Mouse (Mus musculus) forebrain, postnatal 0 days (tissue): ENCODE data around the gene Prc1. TPM values are rescaled to one million over a fixed set of nuclear protein-coding genes. Genes with fewer than 3 reads are reported as not detected.
A peak's percentile ranks its signal among the peaks of the same experiment; 100 is the strongest.

Experiments used
- ATAC-seq: fragments of 200-750 bp; cut with Nextera tagmentation; 2 replicates; pipeline ENCODE4 v1.8.0; 2017; ENCODE audit warnings: mild to moderate bottlenecking, moderate library complexity
- DNase-seq: peaks from one replicate; pipeline ENCODE4 v3.0.0-alpha.2; 2015
- H3K27ac ChIP-seq: fragments of 300-500 bp; sonication (generic); 2 replicates; pipeline ENCODE4 v1.5.1; 2014; ENCODE audit warnings: low read depth, mild to moderate bottlenecking, antibody characterized with exemption, low read length, moderate library complexity, mixed read lengths
- H3K27me3 ChIP-seq: fragments of 300-500 bp; sonication (generic); 2 replicates; pipeline ENCODE4 v1.6.1; 2014; ENCODE audit warnings: mild to moderate bottlenecking, low read length, mixed read lengths; ENCODE audit not compliant: insufficient read depth
- H3K36me3 ChIP-seq: fragments of 300-500 bp; sonication (generic); 2 replicates; pipeline ENCODE4 v1.6.1; 2014; ENCODE audit warnings: mild to moderate bottlenecking, moderate library complexity; ENCODE audit not compliant: insufficient read depth
- H3K4me1 ChIP-seq: fragments of 300-500 bp; sonication (generic); 2 replicates; pipeline ENCODE4 v1.6.1; 2014; ENCODE audit warnings: antibody characterized with exemption; ENCODE audit not compliant: insufficient read depth
- H3K4me2 ChIP-seq: fragments of 300-500 bp; sonication (generic); 2 replicates; pipeline ENCODE4 v1.6.1; 2014; ENCODE audit warnings: low read depth, mild to moderate bottlenecking, moderate library complexity
- H3K4me3 ChIP-seq: fragments of 300-500 bp; sonication (generic); 2 replicates; pipeline ENCODE4 v1.5.1; 2014; ENCODE audit warnings: low read depth, low read length, mixed read lengths
- H3K9ac ChIP-seq: fragments of 300-500 bp; sonication (generic); 2 replicates; pipeline ENCODE4 v1.6.1; 2014; ENCODE audit warnings: mild to moderate bottlenecking
- H3K9me3 ChIP-seq: fragments of 300-500 bp; sonication (generic); 2 replicates; pipeline ENCODE4 v1.6.1; 2016; ENCODE audit warnings: low read length
- CTCF ChIP-seq: sonication (generic); IDR thresholded peaks from 2 replicates; pipeline ENCODE4 v1.5.1; 2016; ENCODE audit warnings: antibody characterized with exemption, control low read depth, low read depth
- WGBS: fragments of 180-500 bp; shearing (Covaris S2); extraction: QIAGEN DNeasy Blood & Tissue Kit; methylation state at CpG from one replicate; pipeline ENCODE4 v1.1.7; 2014; 5-methylcytosine and 5-hydroxymethylcytosine counted together
- polyA plus RNA-seq: library from polyadenylated mRNA; unstranded; fragments of >200 nt; fragmentation: Nextera tagmentation; extraction: Ambion mirVana; gene quantifications from 2 replicates; pipeline ENCODE4 v1.2.1, GENCODE M21; 2015
- total RNA-seq: library from RNA; depleted of rRNA; stranded (reverse); fragments of >200 nt; gene quantifications from 2 replicates; pipeline ENCODE4 v1.2.3, GENCODE M21; 2014

Prc1 gene
- total and polyA plus RNA-seq, 2 experiments from 2014 or later = 17.1 to 23.9 TPM

DNA sequence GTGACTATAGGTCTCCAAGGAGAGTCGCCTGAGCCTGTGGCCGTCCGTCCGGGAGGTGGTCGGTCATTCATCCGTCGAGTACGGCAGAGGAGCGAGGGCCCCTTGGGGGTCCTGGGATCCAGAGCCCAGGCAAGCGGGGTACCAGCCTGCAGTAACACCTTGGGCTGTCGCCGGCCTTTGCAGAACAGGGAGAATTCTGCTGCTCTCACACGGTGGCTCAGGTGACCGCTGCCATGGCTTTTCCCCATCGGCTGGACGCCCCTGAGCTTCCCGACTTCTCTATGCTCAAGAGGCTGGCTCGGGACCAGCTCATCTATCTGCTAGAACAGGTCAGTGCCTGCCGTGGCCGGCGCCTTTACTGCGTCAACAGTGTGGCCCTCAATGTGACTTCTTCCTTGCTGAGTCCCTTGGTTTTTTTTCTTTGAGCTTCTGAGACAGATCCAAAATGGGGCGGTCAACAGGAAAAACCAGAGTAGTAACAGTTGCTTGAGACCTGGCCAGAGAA lies 24.4 kb upstream of the Prc1 start:
- TF ChIP-seq CTCF = no peak
- Histone ChIP-seq H3K4me3 (peak overlapping the region; percentile 78), H3K9me3 (peaks cover 3% of the 10 kb centered on the region; the same call in 1 of the 2 replicates), H3K27me3 (no peaks in the 10 kb centered on the region), H3K4me1 (peaks cover 20% of the 10 kb centered on the region), H3K4me2 (peak overlapping the region; percentile 90), H3K27ac (peak overlapping the region; percentile 81), H3K36me3 (peaks cover 38% of the 10 kb centered on the region), H3K9ac (peak overlapping the region; percentile 81)
- DNase-seq (no peak), ATAC-seq (peak; percentile 59)
- WGBS = 4% methylated on average over 23 of the region's 23 CpGs

DNA sequence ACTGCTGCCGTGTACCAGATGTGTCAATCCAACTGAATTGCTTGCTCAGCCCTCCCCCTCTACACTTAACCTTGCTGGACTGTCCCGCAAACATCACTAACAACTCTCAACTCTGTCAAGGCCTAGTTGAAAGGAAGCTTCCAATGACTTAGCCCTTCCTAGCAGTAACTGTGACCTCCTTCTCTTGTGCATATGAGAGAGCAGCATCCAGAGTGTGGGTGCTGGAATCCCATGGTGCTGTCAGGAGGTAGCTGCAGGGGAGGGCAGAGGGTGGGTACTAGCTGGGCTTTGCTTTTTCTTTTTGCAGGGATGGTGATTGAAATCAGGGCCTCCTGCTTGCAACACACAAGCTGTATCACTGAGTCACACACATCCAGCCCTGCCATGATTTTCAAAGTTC lies 20.8 kb upstream of the Prc1 start:
- Histone ChIP-seq H3K4me3 (no peak overlapping the region), H3K4me1 (peaks cover 20% of the 10 kb centered on the region), H3K27ac (no peak overlapping the region), H3K4me2 (no peak overlapping the region), H3K36me3 (peaks cover 50% of the 10 kb centered on the region), H3K9me3 (peaks cover 6% of the 10 kb centered on the region; the same call in 1 of the 2 replicates), H3K27me3 (no peaks in the 10 kb centered on the region), H3K9ac (no peak overlapping the region)
- WGBS = 98% methylated on average over 2 of the region's 2 CpGs
- DNase-seq = no peak
- no peak for TF ChIP-seq CTCF
- no peak for ATAC-seq

DNA sequence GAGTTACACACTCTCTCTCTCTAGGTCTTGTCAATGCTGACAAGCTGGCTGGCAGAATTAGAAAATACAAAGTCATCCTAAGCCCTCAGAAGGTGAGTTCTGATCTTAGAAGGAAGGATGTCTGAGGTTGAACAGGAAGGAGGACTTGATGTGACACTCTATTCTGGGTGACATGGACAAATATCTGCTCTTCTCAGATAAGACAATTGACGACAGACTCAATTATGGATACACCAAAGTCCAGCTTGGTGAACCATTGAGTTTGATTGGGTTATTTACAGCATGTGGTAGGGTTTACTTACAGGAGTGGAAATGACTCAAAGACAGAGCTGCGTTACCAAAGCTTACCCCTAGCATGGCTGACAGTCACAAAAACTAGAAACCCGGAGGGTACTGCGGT lies 17.9 kb upstream of the Prc1 start:
- H3K9me3 ChIP-seq = peaks cover 6% of the 10 kb centered on the region; the same call in 1 of the 2 replicates
- no peak for TF ChIP-seq CTCF
- no peak overlapping the region for H3K27ac ChIP-seq
- peaks cover 70% of the 10 kb centered on the region for H3K36me3 ChIP-seq
- DNase-seq (no peak), ATAC-seq (no peak)
- H3K4me2 ChIP-seq = no peak overlapping the region
- no peak overlapping the region for H3K9ac ChIP-seq
- H3K4me3 ChIP-seq = no peak overlapping the region
- H3K27me3 ChIP-seq = no peaks in the 10 kb centered on the region
- H3K4me1 ChIP-seq = 0 out of 2 replicates have a peak, but pooled peaks cover 1% of the 10 kb centered on the region
- 98% methylated on average over 4 of the region's 4 CpGs for WGBS

- no peak overlapping the region for H3K4me3 ChIP-seq
- no peak overlapping the region for H3K27ac ChIP-seq
- peaks cover under 1% of the 10 kb centered on the region; the same call in 1 of the 2 replicates for H3K9me3 ChIP-seq
- no peaks in the 10 kb centered on the region for H3K4me1 ChIP-seq
- no peak for DNase-seq
- TF ChIP-seq CTCF = no peak
- H3K4me2 ChIP-seq = no peak overlapping the region
- no peak overlapping the region for H3K9ac ChIP-seq
- no peaks in the 10 kb centered on the region for H3K27me3 ChIP-seq
- 77% methylated on average over 10 of the region's 10 CpGs for whole genome bisulfite sequencing
- ATAC-seq = no peak
- peaks cover 81% of the 10 kb centered on the region for H3K36me3 ChIP-seq
Observed at GRCm38 (mm10) chr7:80280032-80280431, 14.2 kb upstream of the Prc1 start.

- H3K9ac ChIP-seq = no peak overlapping the region
- 89% methylated on average over 2 of the region's 2 CpGs for WGBS
Observed at GRCm38 (mm10) chr7:80280998-80281397, 13.3 kb upstream of the Prc1 start.

GRCm38 (mm10) chr7:80281646-80282045 lies 12.6 kb upstream of the Prc1 start:
- ATAC-seq (no peak), DNase-seq (no peak)
- Histone ChIP-seq H3K27me3 (no peaks in the 10 kb centered on the region), H3K4me1 (no peaks in the 10 kb centered on the region), H3K27ac (no peak overlapping the region), H3K9me3 (no peaks in the 10 kb centered on the region), H3K9ac (no peak overlapping the region), H3K4me2 (no peak overlapping the region), H3K36me3 (peaks cover 82% of the 10 kb centered on the region), H3K4me3 (no peak overlapping the region)
- TF ChIP-seq CTCF = no peak
- WGBS = 75% methylated on average over 3 of the region's 3 CpGs

More at GRCm38 (mm10) chr7:80280998-80281397, 13.3 kb upstream of the Prc1 start:
- no peak overlapping the region for H3K4me2 ChIP-seq
- H3K9me3 ChIP-seq = no peaks in the 10 kb centered on the region
- H3K27me3 ChIP-seq = no peaks in the 10 kb centered on the region
- H3K27ac ChIP-seq = no peak overlapping the region
- no peak for DNase-seq
- H3K4me3 ChIP-seq = no peak overlapping the region
- H3K4me1 ChIP-seq = no peaks in the 10 kb centered on the region
- no peak for ATAC-seq
- TF ChIP-seq CTCF = no peak
- peaks cover 83% of the 10 kb centered on the region for H3K36me3 ChIP-seq

- Histone ChIP-seq H3K36me3 (peaks cover 82% of the 10 kb centered on the region), H3K4me2 (no peak overlapping the region), H3K4me3 (no peak overlapping the region), H3K4me1 (no peaks in the 10 kb centered on the region), H3K27ac (no peak overlapping the region), H3K9ac (no peak overlapping the region), H3K27me3 (no peaks in the 10 kb centered on the region), H3K9me3 (no peaks in the 10 kb centered on the region)
- 93% methylated on average over 3 of the region's 3 CpGs for WGBS
- DNase-seq (no peak), ATAC-seq (no peak)
- TF ChIP-seq CTCF = no peak
Observed at GRCm38 (mm10) chr7:80283226-80283918, 10.9 kb upstream of the Prc1 start.
